Mouse (Mus musculus) limb, embryonic 11.5 days (tissue): ENCODE data around the gene Gas2l1. TPM values are rescaled to one million over a fixed set of nuclear protein-coding genes. Genes with fewer than 3 reads are reported as not detected.

ENCODE experiments used
- ATAC-seq: fragments of 200-750 bp; cut with Nextera tagmentation; 2 replicates; pipeline ENCODE4 v1.8.0; 2017; ENCODE audit warnings: low read depth; ENCODE audit not compliant: insufficient number of reproducible peaks, low FRiP score, low TSS enrichment
- DNase-seq: peaks from one replicate; pipeline ENCODE4 v3.0.0-alpha.2; 2015; ENCODE audit warnings: low spot score
- H3K27ac ChIP-seq: fragments of 300-500 bp; sonication (generic); replicated peaks from 2 replicates; pipeline ENCODE4 v1.5.1; 2014; ENCODE audit warnings: low read depth, mild to moderate bottlenecking, low read length
- H3K27me3 ChIP-seq: fragments of 300-500 bp; sonication (generic); 2 replicates; pipeline ENCODE4 v1.6.1; 2014; ENCODE audit warnings: mild to moderate bottlenecking, low read length, mixed read lengths; ENCODE audit not compliant: control insufficient read depth, insufficient read depth
- H3K36me3 ChIP-seq: fragments of 300-500 bp; sonication (generic); 2 replicates; pipeline ENCODE4 v1.6.1; 2014; ENCODE audit warnings: mild to moderate bottlenecking, low read length, moderate library complexity, mixed read lengths; ENCODE audit not compliant: control insufficient read depth, insufficient read depth
- H3K4me1 ChIP-seq: fragments of 300-500 bp; sonication (generic); 2 replicates; pipeline ENCODE4 v1.6.1; 2014; ENCODE audit warnings: low read length, mixed read lengths; ENCODE audit not compliant: control insufficient read depth, insufficient read depth
- H3K4me2 ChIP-seq: fragments of 300-500 bp; sonication (generic); 2 replicates; pipeline ENCODE4 v1.6.1; 2014; ENCODE audit warnings: low read depth, mild to moderate bottlenecking, moderate library complexity; ENCODE audit not compliant: severe bottlenecking
- H3K4me3 ChIP-seq: fragments of 300-500 bp; sonication (generic); 2 replicates; pipeline ENCODE4 v1.5.1; 2014; ENCODE audit warnings: low read depth, low read length
- H3K9ac ChIP-seq: fragments of 300-500 bp; sonication (generic); 2 replicates; pipeline ENCODE4 v1.6.1; 2014; ENCODE audit warnings: mild to moderate bottlenecking, low read length
- H3K9me3 ChIP-seq: fragments of 300-500 bp; sonication (generic); 2 replicates; pipeline ENCODE4 v1.6.1; 2016; ENCODE audit warnings: low read length; ENCODE audit not compliant: control insufficient read depth
- WGBS: fragments of 180-500 bp; shearing (Covaris S2); extraction: QIAGEN DNeasy Blood & Tissue Kit; methylation state at CpG from one replicate; pipeline ENCODE4 v1.1.7; 2014; 5-methylcytosine and 5-hydroxymethylcytosine counted together
- polyA plus RNA-seq: library from polyadenylated mRNA; unstranded; fragments of >200 nt; fragmentation: Nextera tagmentation; extraction: Ambion mirVana; gene quantifications from 2 replicates; pipeline ENCODE4 v1.2.1, GENCODE M21; 2014

The Gas2l1 gene
- polyA plus RNA-seq, 1 experiment from 2014 or later: 34.2 TPM

- Histone ChIP-seq H3K9ac (no peak overlapping the region), H3K27me3 (no peaks in the 10 kb centered on the region), H3K4me3 (no peak overlapping the region), H3K27ac (no peak overlapping the region), H3K36me3 (peaks cover 16% of the 10 kb centered on the region), H3K4me2 (no peak overlapping the region), H3K9me3 (no peaks in the 10 kb centered on the region), H3K4me1 (no peaks in the 10 kb centered on the region)
- WGBS: 80% methylated on average over 6 of the region's 6 CpGs
- DNase-seq: no peak
- ATAC-seq: no peak
Measured at GRCm38 (mm10) chr11:5017506-5017905, 47.6 kb downstream of the Gas2l1 start.

GRCm38 (mm10) chr11:5016286-5016685, 48.8 kb downstream of the Gas2l1 start:
- ATAC-seq: no peak
- 91% methylated on average over 5 of the region's 5 CpGs for WGBS
- Histone ChIP-seq H3K4me3 (no peak overlapping the region), H3K27me3 (no peaks in the 10 kb centered on the region), H3K9ac (no peak overlapping the region), H3K4me2 (no peak overlapping the region), H3K4me1 (no peaks in the 10 kb centered on the region), H3K36me3 (peaks cover 18% of the 10 kb centered on the region), H3K9me3 (no peaks in the 10 kb centered on the region), H3K27ac (no peak overlapping the region)
- no peak for DNase-seq

GRCm38 (mm10) chr11:5015720-5016119, 49.4 kb downstream of the Gas2l1 start:
- ATAC-seq (no peak), DNase-seq (peak; percentile 36)
- no peaks in the 10 kb centered on the region for H3K27me3 ChIP-seq
- no peak overlapping the region for H3K9ac ChIP-seq
- no peaks in the 10 kb centered on the region for H3K9me3 ChIP-seq
- WGBS: 53% methylated on average over 2 of the region's 2 CpGs
- H3K4me1 ChIP-seq: no peaks in the 10 kb centered on the region
- no peak overlapping the region for H3K27ac ChIP-seq
- H3K4me3 ChIP-seq: no peak overlapping the region
- H3K4me2 ChIP-seq: no peak overlapping the region
- H3K36me3 ChIP-seq: peaks cover 19% of the 10 kb centered on the region

- Histone ChIP-seq H3K9me3 (no peaks in the 10 kb centered on the region), H3K27me3 (no peaks in the 10 kb centered on the region), H3K9ac (no peak overlapping the region), H3K4me2 (no peak overlapping the region), H3K27ac (no peak overlapping the region), H3K4me1 (no peaks in the 10 kb centered on the region), H3K4me3 (no peak overlapping the region), H3K36me3 (peaks cover 11% of the 10 kb centered on the region; the same call in 1 of the 2 replicates)
- ATAC-seq: no peak
- DNase-seq: no peak
- 87% methylated on average over 5 of the region's 5 CpGs for WGBS
Measured at GRCm38 (mm10) chr11:5012213-5012715, 52.9 kb downstream of the Gas2l1 start.

GRCm38 (mm10) chr11:5011480-5011879, 53.6 kb downstream of the Gas2l1 start:
- Histone ChIP-seq H3K4me2 (no peak overlapping the region), H3K27ac (no peak overlapping the region), H3K9me3 (no peaks in the 10 kb centered on the region), H3K9ac (no peak overlapping the region), H3K4me3 (no peak overlapping the region), H3K4me1 (no peaks in the 10 kb centered on the region), H3K36me3 (peaks cover 11% of the 10 kb centered on the region; the same call in 1 of the 2 replicates), H3K27me3 (no peaks in the 10 kb centered on the region)
- ATAC-seq (no peak), DNase-seq (no peak)
- WGBS: 86% methylated on average over 1 of the region's 1 CpGs

GRCm38 (mm10) chr11:5010205-5010604, 54.9 kb downstream of the Gas2l1 start:
- DNase-seq: no peak
- Histone ChIP-seq H3K9ac (no peak overlapping the region), H3K4me2 (no peak overlapping the region), H3K27me3 (no peaks in the 10 kb centered on the region), H3K36me3 (peaks cover 5% of the 10 kb centered on the region; the same call in 1 of the 2 replicates), H3K9me3 (no peaks in the 10 kb centered on the region), H3K27ac (no peak overlapping the region), H3K4me1 (no peaks in the 10 kb centered on the region), H3K4me3 (no peak overlapping the region)
- no peak for ATAC-seq
- WGBS: 95% methylated on average over 1 of the region's 1 CpGs

- Histone ChIP-seq H3K4me3 (no peak overlapping the region), H3K4me2 (no peak overlapping the region), H3K36me3 (peaks cover 5% of the 10 kb centered on the region; the same call in 1 of the 2 replicates), H3K27ac (no peak overlapping the region), H3K4me1 (no peaks in the 10 kb centered on the region), H3K9me3 (no peaks in the 10 kb centered on the region), H3K9ac (no peak overlapping the region), H3K27me3 (no peaks in the 10 kb centered on the region)
- ATAC-seq (no peak), DNase-seq (no peak)
- WGBS: 90% methylated on average over 3 of the region's 3 CpGs
Measured at GRCm38 (mm10) chr11:5009354-5010074, 55.6 kb downstream of the Gas2l1 start.

- H3K27ac ChIP-seq: no peak overlapping the region
- no peaks in the 10 kb centered on the region for H3K4me1 ChIP-seq
- no peak for ATAC-seq
- H3K27me3 ChIP-seq: no peaks in the 10 kb centered on the region
- no peak overlapping the region for H3K4me2 ChIP-seq
- no peak overlapping the region for H3K4me3 ChIP-seq
- DNase-seq: no peak
- WGBS: 88% methylated on average over 3 of the region's 3 CpGs
- peaks cover 3% of the 10 kb centered on the region; the same call in 1 of the 2 replicates for H3K36me3 ChIP-seq
- no peak overlapping the region for H3K9ac ChIP-seq
- H3K9me3 ChIP-seq: no peaks in the 10 kb centered on the region
Measured at GRCm38 (mm10) chr11:5008867-5009266, 56.3 kb downstream of the Gas2l1 start.
